Mouse (Mus musculus): ENCODE results near the gene Best3.
"Not testable (repeated sequence)": the region's sequence is repeated elsewhere in the genome, so short reads cannot be mapped to it uniquely, and the experiment has no call there.

DNA sequence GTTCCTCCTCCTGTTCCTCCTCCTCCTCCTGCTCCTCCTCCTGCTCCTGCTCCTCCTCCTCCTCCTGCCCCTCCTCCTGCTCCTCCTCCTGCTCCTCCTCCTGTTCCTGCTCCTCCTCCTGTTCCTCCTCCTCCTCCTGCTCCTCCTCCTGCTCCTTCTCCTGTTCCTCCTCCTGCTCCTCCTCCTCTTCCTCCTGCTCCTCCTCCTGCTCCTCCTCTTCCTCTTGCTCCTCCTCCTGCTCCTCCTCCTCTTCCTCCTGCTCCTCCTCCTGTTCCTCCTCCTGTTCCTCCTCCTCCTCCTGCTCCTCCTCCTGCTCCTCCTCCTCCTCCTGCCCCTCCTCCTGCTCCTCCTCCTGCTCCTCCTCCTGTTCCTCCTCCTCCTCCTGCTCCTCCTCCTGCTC, 39.7 kb downstream of the Best3 start:
- not testable (repeated sequence) for TF ChIP-seq CTCF (IDR thresholded peaks at IDR 0.05; ENCODE audit: low read depth); EP300 (optimal IDR thresholded peaks at IDR 0.05)
